Mouse (Mus musculus): ENCODE measurements around the gene Mansc4. TPM values are rescaled to one million over a fixed set of nuclear protein-coding genes. Genes with fewer than 3 reads are reported as not detected.

Mansc4 gene
- polyA plus RNA-seq (2015; fragmentation: Nextera tagmentation; extraction: Ambion mirVana): 1.1 and 1.2 TPM in 2 replicates

GRCm38 (mm10) chr6:147086594-147087225 is at the start of gene Mansc4:
Gene Mansc4, minus strand, starts transcription at chr6:147087032.
- peak within 1 kb of the TSS; percentile 59 for H3K4me2 ChIP-seq
- H3K36me3 ChIP-seq: no peaks in the 10 kb centered on the region
- H3K4me1 ChIP-seq: peaks cover 20% of the 10 kb centered on the region
- no peak for ATAC-seq (ENCODE audit: low FRiP score)
- H3K9ac ChIP-seq (replicated peaks): 0 out of 2 replicates have a peak within 1 kb of the TSS, but pooled peaks have one; percentile 30
- 9% methylated on average over 20 of the region's 20 CpGs for WGBS
- H3K27ac ChIP-seq (replicated peaks): no peak within 1 kb of the TSS
- H3K9me3 ChIP-seq (replicated peaks): no peaks in the 10 kb centered on the region
- H3K27me3 ChIP-seq (replicated peaks): no peaks in the 10 kb centered on the region
- peak within 1 kb of the TSS; percentile 28 for H3K4me3 ChIP-seq (replicated peaks)

- Histone ChIP-seq H3K36me3 (no peaks in the 10 kb centered on the region), H3K4me2 (no peak overlapping the region), H3K4me3 (replicated peaks) (no peak overlapping the region), H3K4me1 (no peaks in the 10 kb centered on the region), H3K27me3 (replicated peaks) (no peaks in the 10 kb centered on the region), H3K27ac (replicated peaks) (no peak overlapping the region), H3K9me3 (replicated peaks) (no peaks in the 10 kb centered on the region), H3K9ac (replicated peaks) (no peak overlapping the region)
- 91% methylated on average over 10 of the region's 10 CpGs for WGBS
- no peak for ATAC-seq (ENCODE audit: low FRiP score)
Observed at GRCm38 (mm10) chr6:147127239-147127638, 40.4 kb upstream of the Mansc4 start.

GRCm38 (mm10) chr6:147121320-147121719 is 34.5 kb upstream of the Mansc4 start:
- H3K4me1 ChIP-seq: no peaks in the 10 kb centered on the region
- H3K4me2 ChIP-seq: no peak overlapping the region
- no peak overlapping the region for H3K4me3 ChIP-seq (replicated peaks)
- no peak overlapping the region for H3K27ac ChIP-seq (replicated peaks)
- no peak for ATAC-seq (ENCODE audit: low FRiP score)
- H3K9me3 ChIP-seq (replicated peaks): no peaks in the 10 kb centered on the region
- WGBS: 63% methylated on average over 6 of the region's 6 CpGs
- H3K9ac ChIP-seq (replicated peaks): no peak overlapping the region
- no peaks in the 10 kb centered on the region for H3K27me3 ChIP-seq (replicated peaks)
- H3K36me3 ChIP-seq: no peaks in the 10 kb centered on the region

GRCm38 (mm10) chr6:147118190-147118589 is 31.4 kb upstream of the Mansc4 start:
- Histone ChIP-seq H3K27me3 (replicated peaks) (no peaks in the 10 kb centered on the region), H3K27ac (replicated peaks) (no peak overlapping the region), H3K4me1 (no peaks in the 10 kb centered on the region), H3K9me3 (replicated peaks) (no peaks in the 10 kb centered on the region), H3K9ac (replicated peaks) (no peak overlapping the region), H3K4me2 (no peak overlapping the region), H3K36me3 (no peaks in the 10 kb centered on the region), H3K4me3 (replicated peaks) (no peak overlapping the region)
- WGBS: 90% methylated on average over 3 of the region's 3 CpGs
- no peak for ATAC-seq (ENCODE audit: low FRiP score)

GRCm38 (mm10) chr6:147117764-147118163 is 30.9 kb upstream of the Mansc4 start:
- Histone ChIP-seq H3K4me2 (no peak overlapping the region), H3K9ac (replicated peaks) (no peak overlapping the region), H3K4me1 (no peaks in the 10 kb centered on the region), H3K36me3 (peaks cover 2% of the 10 kb centered on the region; the same call in 1 of the 2 replicates), H3K27ac (replicated peaks) (no peak overlapping the region), H3K9me3 (replicated peaks) (no peaks in the 10 kb centered on the region), H3K27me3 (replicated peaks) (no peaks in the 10 kb centered on the region), H3K4me3 (replicated peaks) (no peak overlapping the region)
- no peak for ATAC-seq (ENCODE audit: low FRiP score)
- 96% methylated on average over 7 of the region's 7 CpGs for WGBS

- Histone ChIP-seq H3K27me3 (replicated peaks) (no peaks in the 10 kb centered on the region), H3K27ac (replicated peaks) (no peak overlapping the region), H3K4me2 (no peak overlapping the region), H3K4me1 (no peaks in the 10 kb centered on the region), H3K9ac (replicated peaks) (no peak overlapping the region), H3K9me3 (replicated peaks) (no peaks in the 10 kb centered on the region), H3K4me3 (replicated peaks) (no peak overlapping the region), H3K36me3 (peaks cover 12% of the 10 kb centered on the region)
- ATAC-seq (ENCODE audit: low FRiP score): peak; percentile 72
- 9% methylated on average over 10 of the region's 10 CpGs for WGBS
Observed at GRCm38 (mm10) chr6:147116579-147116978, 29.7 kb upstream of the Mansc4 start.

GRCm38 (mm10) chr6:147109283-147109682 is 22.5 kb upstream of the Mansc4 start:
- Histone ChIP-seq H3K27me3 (replicated peaks) (no peaks in the 10 kb centered on the region), H3K9me3 (replicated peaks) (no peaks in the 10 kb centered on the region), H3K4me3 (replicated peaks) (no peak overlapping the region), H3K4me1 (no peaks in the 10 kb centered on the region), H3K4me2 (no peak overlapping the region), H3K27ac (replicated peaks) (no peak overlapping the region), H3K9ac (replicated peaks) (no peak overlapping the region), H3K36me3 (peaks cover 68% of the 10 kb centered on the region)
- 96% methylated on average over 7 of the region's 7 CpGs for WGBS
- no peak for ATAC-seq (ENCODE audit: low FRiP score)

- 96% methylated on average over 6 of the region's 6 CpGs for WGBS
- Histone ChIP-seq H3K4me2 (no peak overlapping the region), H3K9ac (replicated peaks) (no peak overlapping the region), H3K4me3 (replicated peaks) (no peak overlapping the region), H3K4me1 (no peaks in the 10 kb centered on the region), H3K27ac (replicated peaks) (no peak overlapping the region), H3K36me3 (peaks cover 68% of the 10 kb centered on the region), H3K9me3 (replicated peaks) (no peaks in the 10 kb centered on the region), H3K27me3 (replicated peaks) (no peaks in the 10 kb centered on the region)
- ATAC-seq (ENCODE audit: low FRiP score): no peak
Observed at GRCm38 (mm10) chr6:147106716-147107115, 19.9 kb upstream of the Mansc4 start.

GRCm38 (mm10) chr6:147105529-147105928 is 18.7 kb upstream of the Mansc4 start:
- peaks cover 6% of the 10 kb centered on the region; the same call in 1 of the 2 replicates for H3K4me1 ChIP-seq
- H3K36me3 ChIP-seq: peaks cover 58% of the 10 kb centered on the region
- WGBS: 90% methylated on average over 1 of the region's 1 CpGs
- H3K4me2 ChIP-seq: no peak overlapping the region
- no peak overlapping the region for H3K27ac ChIP-seq (replicated peaks)
- ATAC-seq (ENCODE audit: low FRiP score): no peak
- no peak overlapping the region for H3K4me3 ChIP-seq (replicated peaks)
- H3K9me3 ChIP-seq (replicated peaks): no peaks in the 10 kb centered on the region
- no peaks in the 10 kb centered on the region for H3K27me3 ChIP-seq (replicated peaks)
- H3K9ac ChIP-seq (replicated peaks): no peak overlapping the region

- ATAC-seq (ENCODE audit: low FRiP score): no peak
- Histone ChIP-seq H3K9me3 (replicated peaks) (no peaks in the 10 kb centered on the region), H3K9ac (replicated peaks) (no peak overlapping the region), H3K4me2 (no peak overlapping the region), H3K4me1 (peaks cover 20% of the 10 kb centered on the region), H3K27me3 (replicated peaks) (no peaks in the 10 kb centered on the region), H3K4me3 (replicated peaks) (no peak overlapping the region), H3K27ac (replicated peaks) (no peak overlapping the region), H3K36me3 (peaks cover 30% of the 10 kb centered on the region)
- WGBS: 93% methylated on average over 3 of the region's 3 CpGs
Observed at GRCm38 (mm10) chr6:147102293-147102692, 15.5 kb upstream of the Mansc4 start.

- H3K4me3 ChIP-seq (replicated peaks): no peak overlapping the region
- no peak overlapping the region for H3K9ac ChIP-seq (replicated peaks)
- WGBS: 74% methylated on average over 19 of the region's 19 CpGs
- H3K27me3 ChIP-seq (replicated peaks): no peaks in the 10 kb centered on the region
- H3K36me3 ChIP-seq: peaks cover 19% of the 10 kb centered on the region
- H3K4me1 ChIP-seq: peaks cover 29% of the 10 kb centered on the region
- H3K9me3 ChIP-seq (replicated peaks): no peaks in the 10 kb centered on the region
- no peak overlapping the region for H3K4me2 ChIP-seq
- H3K27ac ChIP-seq (replicated peaks): no peak overlapping the region
- ATAC-seq (ENCODE audit: low FRiP score): no peak
Observed at GRCm38 (mm10) chr6:147099458-147100277, 12.8 kb upstream of the Mansc4 start.

- no peak overlapping the region for H3K4me3 ChIP-seq (replicated peaks)
- peaks cover 11% of the 10 kb centered on the region for H3K36me3 ChIP-seq
- H3K27me3 ChIP-seq (replicated peaks): no peaks in the 10 kb centered on the region
- H3K9ac ChIP-seq (replicated peaks): no peak overlapping the region
- no peak overlapping the region for H3K27ac ChIP-seq (replicated peaks)
- H3K4me2 ChIP-seq: no peak overlapping the region
- no peaks in the 10 kb centered on the region for H3K9me3 ChIP-seq (replicated peaks)
- peaks cover 48% of the 10 kb centered on the region for H3K4me1 ChIP-seq
- 60% methylated on average over 8 of the region's 8 CpGs for WGBS
- no peak for ATAC-seq (ENCODE audit: low FRiP score)
Observed at GRCm38 (mm10) chr6:147097346-147097929, 10.6 kb upstream of the Mansc4 start.

Measured in neural tube, embryonic 15.5 days (tissue).